Mouse (Mus musculus) G1E (cell line): ENCODE data around the gene Areg. TPM values are rescaled to one million over a fixed set of nuclear protein-coding genes. Genes with fewer than 3 reads are reported as not detected.

Experiments used
- ATAC-seq: 2 replicates; pipeline ENCODE4 v1.8.0; 2016; ENCODE audit warnings: mild to moderate bottlenecking; ENCODE audit not compliant: insufficient number of reproducible peaks, poor library complexity, low FRiP score, severe bottlenecking; ENCODE audit errors: extremely low read depth
- DNase-seq: peaks from one replicate; pipeline ENCODE4 v3.0.0; 2012; ENCODE audit warnings: low spot score
- H3K27me3 ChIP-seq: 2 replicates; pipeline ENCODE4 v1.6.1; 2012; ENCODE audit warnings: mild to moderate bottlenecking, low read length, inconsistent platforms; ENCODE audit not compliant: insufficient read depth
- H3K36me3 ChIP-seq: replicated peaks from 2 replicates; pipeline ENCODE3; 2012; ENCODE audit warnings: mild to moderate bottlenecking, inconsistent platforms
- H3K4me1 ChIP-seq: 2 replicates; pipeline ENCODE4 v1.6.1; 2012; ENCODE audit warnings: low read depth, low read length, inconsistent platforms, mixed read lengths; ENCODE audit not compliant: insufficient read depth
- H3K4me3 ChIP-seq: 2 replicates; pipeline ENCODE4 v1.5.1; 2012; ENCODE audit warnings: low read depth, mild to moderate bottlenecking, inconsistent platforms, low read length, moderate library complexity, mixed read lengths
- H3K9me3 ChIP-seq: replicated peaks from 2 replicates; pipeline ENCODE4 v1.6.1; 2012; ENCODE audit warnings: inconsistent platforms
- CTCF ChIP-seq: IDR thresholded peaks from 2 replicates; pipeline ENCODE4 v1.5.1; 2012; ENCODE audit warnings: low read depth, low read length, inconsistent platforms, mixed read lengths
- GATA1 ChIP-seq: IDR thresholded peaks from 2 replicates; pipeline ENCODE4 v1.6.1; 2012; ENCODE audit warnings: borderline replicate concordance, low read length, inconsistent platforms, mixed read lengths
- GATA2 ChIP-seq: IDR thresholded peaks from 2 replicates; pipeline ENCODE4 v1.6.1; 2012; ENCODE audit warnings: low read depth, low read length, inconsistent platforms, borderline replicate concordance
- POLR2AphosphoS5 ChIP-seq: IDR thresholded peaks from 2 replicates; pipeline ENCODE4 v1.6.1; 2012; ENCODE audit warnings: low read depth, low read length, inconsistent platforms; ENCODE audit not compliant: insufficient replicate concordance
- TAL1 ChIP-seq: conservative IDR thresholded peaks from 2 replicates; pipeline ENCODE4 v1.6.1; 2012; ENCODE audit warnings: low read depth, low read length, inconsistent platforms, mixed read lengths
- polyA plus RNA-seq: library from polyadenylated mRNA; stranded (reverse); fragments of >175 nt; gene quantifications from 2 replicates; pipeline ENCODE4 v1.2.3, GENCODE M21; 2012
- total RNA-seq, 2 experiments: library from RNA; stranded (forward) in 1 of 2; stranded (reverse) in 1 of 2; fragments of 200-1000 nt in 1 of 2; fragments of >200 nt in 1 of 2; fragmentation: Nextera tagmentation in 1 of 2; gene quantifications; 2 replicates each; pipeline ENCODE4 v1.2.3; 2014 to 2017

Areg gene
- total and polyA plus RNA-seq, 3 experiments, result not detected

DNA sequence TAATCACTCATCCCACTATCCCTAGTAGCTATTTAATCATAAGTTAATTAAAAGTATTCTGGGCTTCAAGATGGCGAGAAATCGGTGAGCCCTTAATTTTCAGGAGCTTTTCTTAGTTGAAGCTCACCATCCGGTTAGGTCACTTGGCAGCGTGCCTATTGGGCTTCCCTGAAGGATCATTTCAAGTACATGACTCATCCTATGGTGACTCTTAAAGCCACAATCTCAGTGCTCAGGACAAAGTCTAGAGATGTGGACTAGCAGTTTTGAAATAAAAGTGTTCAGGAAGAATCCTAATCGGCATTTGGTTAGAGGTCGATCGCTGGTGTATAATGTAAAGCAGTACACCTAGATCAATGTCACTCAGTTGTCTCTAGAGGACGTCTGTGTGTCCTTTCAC, 17.3 kb downstream of the Areg start:
- H3K36me3 ChIP-seq, result no peaks in the 10 kb centered on the region
- no peaks in the 10 kb centered on the region for H3K4me1 ChIP-seq
- TF ChIP-seq GATA1 (no peak), GATA2 (no peak), TAL1 (no peak), CTCF (no peak), POLR2AphosphoS5 (no peak)
- peaks cover 3% of the 10 kb centered on the region; the same call in 1 of the 2 replicates for H3K27me3 ChIP-seq
- H3K4me3 ChIP-seq, result no peak overlapping the region
- DNase-seq, result no peak
- ATAC-seq, result no peak
- H3K9me3 ChIP-seq, result no peaks in the 10 kb centered on the region

DNA sequence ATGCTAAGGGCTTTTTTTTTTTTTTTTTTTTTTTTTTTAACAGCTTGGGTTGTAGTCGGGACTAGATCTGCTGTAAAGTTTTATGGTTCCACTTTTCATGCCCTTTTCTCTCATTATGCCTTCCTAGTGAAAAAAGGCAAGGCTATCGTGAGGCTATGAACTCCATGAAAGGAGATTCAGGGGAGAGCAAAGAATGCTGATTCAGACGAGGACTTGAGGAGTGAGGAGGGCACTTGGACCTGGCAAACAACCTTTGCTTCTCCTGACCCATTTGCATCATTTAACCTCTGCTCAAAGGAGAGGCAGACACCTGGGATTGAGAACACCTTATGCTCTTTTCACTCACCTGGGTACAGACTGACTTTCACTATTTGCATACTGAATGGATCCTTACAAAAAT, 17.8 kb downstream of the Areg start:
- DNase-seq (no peak), ATAC-seq (no peak)
- no peak for TF ChIP-seq CTCF
- no peak for TF ChIP-seq GATA1
- TF ChIP-seq TAL1, result no peak
- no peak for TF ChIP-seq POLR2AphosphoS5
- no peak for TF ChIP-seq GATA2
- H3K9me3 ChIP-seq, result no peaks in the 10 kb centered on the region
- no peaks in the 10 kb centered on the region for H3K4me1 ChIP-seq
- H3K36me3 ChIP-seq, result no peaks in the 10 kb centered on the region
- H3K27me3 ChIP-seq, result peaks cover 3% of the 10 kb centered on the region; the same call in 1 of the 2 replicates
- no peak overlapping the region for H3K4me3 ChIP-seq

DNA sequence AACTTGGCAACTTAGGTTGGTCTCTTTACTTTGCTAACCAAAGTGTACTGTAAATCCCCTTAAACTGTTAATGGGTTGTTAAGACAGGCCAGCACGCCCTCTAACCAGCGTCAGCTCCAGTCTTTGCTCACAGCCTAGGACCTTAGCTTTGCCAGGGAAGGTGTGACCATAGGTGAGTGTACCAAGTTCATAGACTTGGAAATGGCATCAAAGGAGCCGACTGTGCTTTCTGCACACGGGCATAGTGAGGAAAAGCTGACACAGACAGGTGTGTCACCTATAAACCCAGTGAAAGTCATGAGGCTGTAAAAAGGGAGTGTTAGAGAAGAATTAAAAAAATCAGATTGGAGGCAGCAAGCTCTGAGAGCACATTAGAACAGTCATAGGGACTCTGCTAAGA, 23.4 kb downstream of the Areg start:
- Histone ChIP-seq H3K4me3 (no peak overlapping the region), H3K4me1 (no peaks in the 10 kb centered on the region), H3K27me3 (no peaks in the 10 kb centered on the region), H3K36me3 (no peaks in the 10 kb centered on the region), H3K9me3 (no peaks in the 10 kb centered on the region)
- no peak for DNase-seq
- TF ChIP-seq TAL1, result no peak
- no peak for TF ChIP-seq CTCF
- TF ChIP-seq GATA1, result no peak
- no peak for TF ChIP-seq GATA2
- no peak for TF ChIP-seq POLR2AphosphoS5
- ATAC-seq, result no peak

GRCm38 (mm10) chr5:91166601-91167000, 27.2 kb downstream of the Areg start:
- TF ChIP-seq CTCF, result no peak
- no peak for TF ChIP-seq GATA2
- TF ChIP-seq POLR2AphosphoS5, result no peak
- TF ChIP-seq TAL1, result no peak
- no peak for TF ChIP-seq GATA1
- H3K27me3 ChIP-seq, result no peaks in the 10 kb centered on the region
- DNase-seq (no peak), ATAC-seq (no peak)
- no peaks in the 10 kb centered on the region for H3K4me1 ChIP-seq
- no peaks in the 10 kb centered on the region for H3K9me3 ChIP-seq
- no peaks in the 10 kb centered on the region for H3K36me3 ChIP-seq
- no peak overlapping the region for H3K4me3 ChIP-seq

- no peaks in the 10 kb centered on the region for H3K4me1 ChIP-seq
- no peaks in the 10 kb centered on the region for H3K9me3 ChIP-seq
- H3K27me3 ChIP-seq, result no peaks in the 10 kb centered on the region
- no peak overlapping the region for H3K4me3 ChIP-seq
- H3K36me3 ChIP-seq, result no peaks in the 10 kb centered on the region
- DNase-seq (no peak), ATAC-seq (no peak)
- TF ChIP-seq GATA1 (no peak), CTCF (no peak), POLR2AphosphoS5 (no peak), GATA2 (no peak), TAL1 (no peak)
Observed at GRCm38 (mm10) chr5:91176397-91176796, 37.0 kb downstream of the Areg start.

- no peak for TF ChIP-seq POLR2AphosphoS5
- TF ChIP-seq CTCF, result no peak
- TF ChIP-seq GATA1, result no peak
- TF ChIP-seq TAL1, result no peak
- TF ChIP-seq GATA2, result no peak
- Histone ChIP-seq H3K4me1 (no peaks in the 10 kb centered on the region), H3K4me3 (no peak overlapping the region), H3K9me3 (no peaks in the 10 kb centered on the region), H3K36me3 (no peaks in the 10 kb centered on the region), H3K27me3 (no peaks in the 10 kb centered on the region)
- ATAC-seq (no peak), DNase-seq (no peak)
Observed at GRCm38 (mm10) chr5:91194572-91194971, 55.2 kb downstream of the Areg start.

Other genes starting within 250 kb of the Areg start
- not detected in 2 replicates for gene Cxcl1, start 248.4 kb upstream of the Areg start, total RNA-seq (2014; fragmentation: Nextera tagmentation)
- gene Cxcl1, start 248.4 kb upstream of the Areg start, total RNA-seq (2017), result 0.82 TPM in 1 of 2 replicates, not detected in the other
- not detected in 2 replicates for gene Cxcl1, start 248.4 kb upstream of the Areg start, polyA plus RNA-seq
- 0.90 and 1.7 TPM in 2 replicates for gene Cxcl2, start 235.7 kb upstream of the Areg start, total RNA-seq (2014; fragmentation: Nextera tagmentation)
- 0.23 and 0.98 TPM in 2 replicates for gene Cxcl2, start 235.7 kb upstream of the Areg start, total RNA-seq (2017)
- gene Cxcl2, start 235.7 kb upstream of the Areg start, polyA plus RNA-seq, result not detected in 2 replicates
- gene Mthfd2l, start 208.5 kb upstream of the Areg start, total RNA-seq (2014; fragmentation: Nextera tagmentation), result 6.6 and 12.9 TPM in 2 replicates
- 12.8 and 16.0 TPM in 2 replicates for gene Mthfd2l, start 208.5 kb upstream of the Areg start, total RNA-seq (2017)
- gene Mthfd2l, start 208.5 kb upstream of the Areg start, polyA plus RNA-seq, result 12.4 and 18.0 TPM in 2 replicates
- not detected in 2 replicates for gene Epgn, start 112.1 kb upstream of the Areg start, total RNA-seq (2014; fragmentation: Nextera tagmentation)
- 0.12 and 0.16 TPM in 2 replicates for gene Epgn, start 112.1 kb upstream of the Areg start, total RNA-seq (2017)
- not detected in 2 replicates for gene Epgn, start 112.1 kb upstream of the Areg start, polyA plus RNA-seq
- not detected in 2 replicates for gene Ereg, start 65.0 kb upstream of the Areg start, total RNA-seq (2014; fragmentation: Nextera tagmentation)
- 0.06 TPM in 1 of 2 replicates, not detected in the other for gene Ereg, start 65.0 kb upstream of the Areg start, total RNA-seq (2017)
- gene Ereg, start 65.0 kb upstream of the Areg start, polyA plus RNA-seq, result not detected in 2 replicates